Mouse (Mus musculus): Measurements from ENCODE around the gene Rasa4.
A peak's percentile ranks its signal among the peaks of the same experiment; 100 is the strongest.
"Not testable (repeated sequence)": the region's sequence is repeated elsewhere in the genome, so short reads cannot be mapped to it uniquely, and the experiment has no call there.

Rasa4 gene

GRCm38 (mm10) chr5:136083669-136084107 lies at the start of gene Rasa4:
Gene Rasa4, plus strand, starts transcription at chr5:136083916.
- peak; percentile 91 to 94 for DNase-seq (ENCODE audit: low spot score in 2 of 2)

GRCm38 (mm10) chr5:136034868-136035267 lies 48.8 kb upstream of the Rasa4 start:
- no peak for DNase-seq (ENCODE audit: low spot score in 2 of 2)

GRCm38 (mm10) chr5:136035285-136035684 lies 48.4 kb upstream of the Rasa4 start:
- no peak for DNase-seq (ENCODE audit: low spot score in 2 of 2)

- no peak for DNase-seq (ENCODE audit: low spot score in 2 of 2)
Measured at GRCm38 (mm10) chr5:136036667-136037066, 47.0 kb upstream of the Rasa4 start.

- DNase-seq (ENCODE audit: low spot score in 2 of 2): no peak
Measured at GRCm38 (mm10) chr5:136038258-136039214, 45.2 kb upstream of the Rasa4 start, which contains the start of gene Upk3b. Gene Upk3b, plus strand, starts transcription at chr5:136038496.

- no peak for DNase-seq (ENCODE audit: low spot score in 2 of 2)
Measured at GRCm38 (mm10) chr5:136040210-136040609, 43.5 kb upstream of the Rasa4 start.

- no peak for DNase-seq (ENCODE audit: low spot score in 2 of 2)
Measured at GRCm38 (mm10) chr5:136041260-136041659, 42.5 kb upstream of the Rasa4 start.

- no peak for DNase-seq (ENCODE audit: low spot score in 2 of 2)
Measured at GRCm38 (mm10) chr5:136041666-136042065, 42.0 kb upstream of the Rasa4 start.

GRCm38 (mm10) chr5:136044865-136045264 lies 38.9 kb upstream of the Rasa4 start:
- no peak for DNase-seq (ENCODE audit: low spot score in 2 of 2)

GRCm38 (mm10) chr5:136045408-136045807 lies 38.3 kb upstream of the Rasa4 start:
- DNase-seq (ENCODE audit: low spot score in 2 of 2): no peak

- peak; percentile 88 to 89 for DNase-seq (ENCODE audit: low spot score in 2 of 2)
Measured at GRCm38 (mm10) chr5:136045987-136046386, 37.7 kb upstream of the Rasa4 start.

GRCm38 (mm10) chr5:136048541-136048940 lies 35.2 kb upstream of the Rasa4 start:
- not testable (repeated sequence) for DNase-seq (ENCODE audit: low spot score in 2 of 2)

GRCm38 (mm10) chr5:136049926-136050325 lies 33.8 kb upstream of the Rasa4 start:
- DNase-seq (ENCODE audit: low spot score in 2 of 2): no peak

- peak in 1 of 2 experiments; percentile 17 for DNase-seq (ENCODE audit: low spot score in 2 of 2)
Measured at GRCm38 (mm10) chr5:136051231-136052085, 32.3 kb upstream of the Rasa4 start.

- no peak for DNase-seq (ENCODE audit: low spot score in 2 of 2)
Measured at GRCm38 (mm10) chr5:136052861-136053655, 30.7 kb upstream of the Rasa4 start.

GRCm38 (mm10) chr5:136054301-136055077 lies 29.2 kb upstream of the Rasa4 start, which contains the start of gene Upk3bl:
Gene Upk3bl, plus strand, starts transcription at chr5:136054492.
- no peak for DNase-seq (ENCODE audit: low spot score in 2 of 2)

GRCm38 (mm10) chr5:136056062-136056461 lies 27.7 kb upstream of the Rasa4 start:
- DNase-seq (ENCODE audit: low spot score in 2 of 2): no peak

- DNase-seq (ENCODE audit: low spot score in 2 of 2): no peak
Measured at GRCm38 (mm10) chr5:136057085-136057484, 26.6 kb upstream of the Rasa4 start.

GRCm38 (mm10) chr5:136061567-136061966 lies 22.1 kb upstream of the Rasa4 start:
- peak; percentile 69 to 75 for DNase-seq (ENCODE audit: low spot score in 2 of 2)

GRCm38 (mm10) chr5:136063920-136064319 lies 19.8 kb upstream of the Rasa4 start:
- DNase-seq (ENCODE audit: low spot score in 2 of 2): no peak

Data from right cerebral cortex, adult 2 months (tissue).